Mouse (Mus musculus) megakaryocyte, embryonic 14.5 days (primary cell): ENCODE data around the gene Gm49450.

Experiments used
- FLI1 ChIP-seq: IDR thresholded peaks from 2 replicates; pipeline ENCODE4 v1.6.1; 2012; ENCODE audit warnings: low read length, inconsistent platforms, mixed read lengths
- GATA1 ChIP-seq: IDR thresholded peaks from 3 replicates; pipeline ENCODE4 v1.6.1; 2012; ENCODE audit warnings: mixed read lengths, low read length, inconsistent platforms, borderline replicate concordance

DNA sequence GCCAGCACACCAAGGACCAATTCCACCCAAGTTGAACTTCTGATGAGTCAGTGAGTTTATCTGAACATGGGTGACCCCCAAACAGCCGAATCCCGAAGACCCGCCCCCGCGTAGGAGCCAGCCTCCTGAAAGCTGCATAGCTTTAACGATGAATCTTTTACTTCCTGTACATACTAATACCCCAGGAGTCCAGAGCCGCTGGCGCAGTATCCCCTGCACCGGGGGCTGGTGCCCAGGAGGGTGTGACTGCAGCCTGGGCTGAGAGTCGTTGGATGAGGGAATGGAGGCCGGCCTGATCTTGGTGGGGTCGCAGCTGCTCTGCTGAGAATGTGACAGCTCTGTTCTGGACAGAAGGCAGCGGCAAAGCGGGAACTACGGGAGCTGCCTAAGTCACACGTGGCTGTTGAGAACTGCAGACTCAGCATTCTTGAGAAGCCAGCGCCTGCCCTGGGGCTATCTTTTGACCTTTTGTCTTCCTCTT lies 48.1 kb upstream of the Gm49450 start:
- no peak for TF ChIP-seq GATA1
- no peak for TF ChIP-seq FLI1
